Mouse (Mus musculus) urinary bladder, postnatal 25 days (tissue): ENCODE results near the gene Aldh16a1.

Experiments
- DNase-seq: peaks from one replicate; pipeline ENCODE4 v3.0.0; 2022; ENCODE audit warnings: low spot score

Gene Aldh16a1

GRCm38 (mm10) chr7:45091001-45091990 lies 63.1 kb downstream of the Aldh16a1 start:
- peak; percentile 32 for DNase-seq
